Mouse (Mus musculus) megakaryocyte, embryonic 14.5 days (primary cell): ENCODE results near the gene 9130204L05Rik. TPM values are rescaled to one million over a fixed set of nuclear protein-coding genes. Genes with fewer than 3 reads are reported as not detected.

Experiments used
- H3K27me3 ChIP-seq: replicated peaks from 2 replicates; pipeline ENCODE3; 2012; ENCODE audit warnings: inconsistent platforms
- H3K36me3 ChIP-seq: replicated peaks from 2 replicates; pipeline ENCODE3; 2012; ENCODE audit warnings: low read length, inconsistent platforms, mixed read lengths
- H3K4me1 ChIP-seq: 2 replicates; pipeline ENCODE4 v1.6.1; 2012; ENCODE audit warnings: inconsistent platforms
- H3K4me3 ChIP-seq: replicated peaks from 2 replicates; pipeline ENCODE3; 2012; ENCODE audit warnings: moderate library complexity, mild to moderate bottlenecking, inconsistent platforms
- H3K9me3 ChIP-seq: 2 replicates; pipeline ENCODE4 v1.6.1; 2012; ENCODE audit warnings: inconsistent platforms
- FLI1 ChIP-seq: IDR thresholded peaks from 2 replicates; pipeline ENCODE4 v1.6.1; 2012; ENCODE audit warnings: low read length, inconsistent platforms, mixed read lengths
- GATA1 ChIP-seq: IDR thresholded peaks from 3 replicates; pipeline ENCODE4 v1.6.1; 2012; ENCODE audit warnings: mixed read lengths, low read length, inconsistent platforms, borderline replicate concordance
- polyA plus RNA-seq: library from polyadenylated mRNA; stranded (reverse); fragments of >175 nt; gene quantifications from 2 replicates; pipeline ENCODE4 v1.2.3, GENCODE M21; 2012; ENCODE audit warnings: low replicate concordance; ENCODE audit not compliant: insufficient read depth

9130204L05Rik gene
- not detected in 2 replicates for polyA plus RNA-seq

DNA sequence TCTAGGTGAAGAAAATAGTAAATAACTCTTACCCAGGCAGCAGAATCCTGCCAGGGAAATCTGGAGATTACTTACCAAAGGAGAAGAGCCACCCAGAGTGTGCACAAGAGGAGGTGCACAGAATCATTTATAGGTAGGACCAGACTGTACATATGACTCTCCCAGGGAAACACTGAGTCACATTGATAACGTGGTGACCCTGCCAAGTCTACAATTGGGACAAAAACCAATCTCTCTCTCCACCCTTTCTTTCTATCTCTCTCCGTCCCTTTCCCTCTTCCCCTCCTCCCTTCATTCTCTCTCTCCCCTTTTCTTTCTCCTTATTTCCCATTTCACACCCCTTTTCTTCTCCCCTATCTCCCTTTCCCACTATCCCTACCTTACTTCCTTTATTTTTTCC is at the start of gene 9130204L05Rik:
9130204L05Rik (minus strand) TSS at position 101 of the 400 bp plus-strand sequence.
- Histone ChIP-seq H3K4me3 (no peak within 1 kb of the TSS), H3K9me3 (peaks cover 5% of the 10 kb centered on the region), H3K27me3 (no peaks in the 10 kb centered on the region), H3K36me3 (no peaks in the 10 kb centered on the region), H3K4me1 (no peaks in the 10 kb centered on the region)
- TF ChIP-seq FLI1 (no peak), GATA1 (no peak)

DNA sequence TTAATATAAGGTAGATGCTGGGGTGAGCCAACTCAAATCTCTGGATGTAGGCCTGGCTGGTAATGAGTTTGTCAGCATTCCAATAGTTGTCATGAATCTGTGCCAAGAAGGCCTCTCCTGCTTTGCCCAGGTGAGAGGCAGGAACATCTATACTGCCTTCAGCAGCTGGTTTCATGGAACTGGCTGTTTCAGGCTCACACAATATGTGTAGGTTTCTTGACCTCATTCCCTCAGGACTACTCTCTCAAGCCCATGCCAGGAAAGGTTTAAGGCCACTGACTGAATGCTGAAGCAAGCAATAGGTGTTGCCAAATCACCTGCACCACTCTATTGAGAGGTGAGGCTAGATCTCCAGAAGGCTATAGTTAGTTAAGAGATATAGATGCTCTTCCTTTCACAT is 18.1 kb upstream of the 9130204L05Rik start:
- Histone ChIP-seq H3K36me3 (no peaks in the 10 kb centered on the region), H3K27me3 (no peaks in the 10 kb centered on the region), H3K9me3 (peaks cover 7% of the 10 kb centered on the region; the same call in 1 of the 2 replicates), H3K4me1 (no peaks in the 10 kb centered on the region), H3K4me3 (no peak overlapping the region)
- TF ChIP-seq GATA1 (no peak), FLI1 (no peak)

GRCm38 (mm10) chr3:91059211-91059610 is 31.4 kb downstream of the 9130204L05Rik start:
- TF ChIP-seq FLI1 (no peak), GATA1 (no peak)
- H3K4me3 ChIP-seq: no peak overlapping the region
- H3K36me3 ChIP-seq: no peaks in the 10 kb centered on the region
- no peaks in the 10 kb centered on the region for H3K4me1 ChIP-seq
- H3K27me3 ChIP-seq: no peaks in the 10 kb centered on the region
- no peaks in the 10 kb centered on the region for H3K9me3 ChIP-seq

DNA sequence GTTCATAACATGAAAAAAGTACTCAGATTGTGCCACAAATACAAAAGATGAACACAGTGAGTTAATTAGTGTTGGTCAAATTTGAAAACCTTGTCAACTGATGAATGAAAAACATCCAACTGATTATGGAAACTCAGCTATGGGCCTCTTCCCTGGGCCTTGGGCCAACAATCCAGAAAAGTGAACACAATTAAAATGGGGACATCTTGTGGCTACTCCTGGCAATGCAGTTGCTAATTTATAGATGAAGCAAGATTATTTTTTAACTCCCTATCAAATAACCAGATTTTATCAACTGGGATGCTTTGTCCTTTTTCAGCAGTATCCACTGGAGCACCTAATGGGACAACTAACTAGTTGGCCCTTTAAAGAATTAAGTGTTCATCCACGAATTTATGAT is 37.9 kb downstream of the 9130204L05Rik start:
- Histone ChIP-seq H3K4me3 (no peak overlapping the region), H3K27me3 (no peaks in the 10 kb centered on the region), H3K9me3 (no peaks in the 10 kb centered on the region), H3K4me1 (no peaks in the 10 kb centered on the region), H3K36me3 (no peaks in the 10 kb centered on the region)
- TF ChIP-seq GATA1 (no peak), FLI1 (no peak)
